17 mouse cellular contexts compared by ENCODE assay signal in genomic region chr2:59233294-59233923, GRCm38 (mm10).
A peak's percentile ranks its signal among the peaks of the same experiment; 100 is the strongest.
DNase-seq lines count a peak whose midpoint lies in the region; ATAC-seq and TF ChIP-seq lines count a peak whose summit lies in the region.
"Had no signal": no experiment of that assay in that cellular context is flagged by ENCODE, and none has a peak within 500 bp of the region (broad histone marks: within the 10 kb centered on the region; RNA-seq: fewer than 3 reads in every experiment).

No protein-coding gene starts in this region.

- intact Hi-C loops in left cerebral cortex, postnatal 10 days (cut with DNase I): no loop called here

- no peak overlapping the region for H3K9ac ChIP-seq in liver, adult 2 months (ENCODE audit: low read depth, low read length)
- H3K9ac ChIP-seq in liver, postnatal 0 days (replicated peaks): no peak overlapping the region
- no peak overlapping the region for H3K9ac ChIP-seq in heart, postnatal 0 days (replicated peaks; ENCODE audit: low read depth, low read length)
- H3K9ac ChIP-seq: forebrain, embryonic 15.5 days; hindbrain, embryonic 15.5 days; liver, embryonic 13.5 days; midbrain, embryonic 15.5 days; stomach, embryonic 15.5 days had no signal

- peak overlapping the region; percentile 35 for H3K27ac ChIP-seq in liver, adult 2 months (replicated peaks; ENCODE audit: insufficient read depth, low read depth, low read length)
- H3K27ac ChIP-seq in liver, postnatal 0 days (ENCODE audit: low read depth): no peak overlapping the region
- H3K27ac ChIP-seq in heart, postnatal 0 days (ENCODE audit: low read depth): peak overlapping the region; percentile 78
- H3K27ac ChIP-seq: forebrain, embryonic 15.5 days; hindbrain, embryonic 15.5 days; left cerebral cortex, adult 2 months; liver, embryonic 13.5 days; midbrain, embryonic 15.5 days; stomach, embryonic 15.5 days had no signal

- DNase-seq in cerebellum, adult 18-20 months: peak; percentile 37 to 48
- no peak for DNase-seq in cerebellum, adult 8-10 months
- DNase-seq in liver, adult 2 months (ENCODE audit: extremely low read depth, low read depth, low spot score): peak; percentile 78
- DNase-seq in liver, postnatal 0 days: no peak
- DNase-seq in heart, postnatal 0 days (ENCODE audit: low spot score): peak; percentile 29
- DNase-seq in embryo, embryonic 10.5 days (ENCODE audit: low spot score): no peak
- DNase-seq in spleen, postnatal 4 days (ENCODE audit: low spot score in 2 of 2): no peak
- no peak for DNase-seq in left cerebral cortex, postnatal 10 days (ENCODE audit: extremely low spot score in 1 of 2, low spot score in 2 of 2)
- DNase-seq: kidney, adult 18-20 months; kidney, postnatal 14 days; liver, embryonic 13.5 days had no signal

- WGBS in liver, adult 2 months: 35% methylated on average over 13 of the region's 13 CpGs
- WGBS in liver, postnatal 0 days (ENCODE audit: insufficient replicate concordance): 86% methylated on average over 13 of the region's 13 CpGs
- WGBS in heart, postnatal 0 days: 34% methylated on average over 13 of the region's 13 CpGs

- peaks cover 11% of the 10 kb centered on the region for H3K4me1 ChIP-seq in liver, adult 2 months (ENCODE audit: control insufficient read depth, insufficient read depth, low read length)
- no peaks in the 10 kb centered on the region; the same call in 1 of the 2 replicates for H3K4me1 ChIP-seq in liver, postnatal 0 days (ENCODE audit: insufficient read depth)
- peaks cover 17% of the 10 kb centered on the region for H3K4me1 ChIP-seq in heart, postnatal 0 days (ENCODE audit: control insufficient read depth, insufficient read depth)
- H3K4me1 ChIP-seq: forebrain, embryonic 15.5 days; hindbrain, embryonic 15.5 days; midbrain, embryonic 15.5 days; stomach, embryonic 15.5 days had no signal

- H3K9me3 ChIP-seq in liver, postnatal 0 days (ENCODE audit: low read length): peaks cover under 1% of the 10 kb centered on the region; the same call in 1 of the 2 replicates
- peaks cover under 1% of the 10 kb centered on the region; the same call in 1 of the 2 replicates for H3K9me3 ChIP-seq in heart, postnatal 0 days (replicated peaks; ENCODE audit: control insufficient read depth, low read length)
- H3K9me3 ChIP-seq: forebrain, embryonic 15.5 days; hindbrain, embryonic 15.5 days; liver, embryonic 13.5 days; midbrain, embryonic 15.5 days; stomach, embryonic 15.5 days had no signal

- no peak for TF ChIP-seq CTCF in liver, adult 2 months (IDR thresholded peaks at IDR 0.05; ENCODE audit: low read depth, low read length)
- no peak for TF ChIP-seq CTCF in liver, postnatal 0 days (IDR thresholded peaks at IDR 0.05; ENCODE audit: low read depth)
- TF ChIP-seq CTCF in heart, postnatal 0 days (IDR thresholded peaks at IDR 0.05; ENCODE audit: low read depth): no peak

- no peak for ATAC-seq in liver, postnatal 0 days
- peak; percentile 63 for ATAC-seq in heart, postnatal 0 days (ENCODE audit: insufficient read depth, low read depth)
- ATAC-seq: forebrain, embryonic 15.5 days; midbrain, embryonic 15.5 days had no signal

- peaks cover 5% of the 10 kb centered on the region; the same call in 1 of the 2 replicates for H3K79me2 ChIP-seq in liver, adult 2 months (ENCODE audit: control insufficient read depth, insufficient read depth, low read length)

- H3K4me2 ChIP-seq in liver, postnatal 0 days (ENCODE audit: low read depth, low read length): no peak overlapping the region
- H3K4me2 ChIP-seq in heart, postnatal 0 days (ENCODE audit: low read depth, low read length): no peak overlapping the region
- H3K4me2 ChIP-seq: forebrain, embryonic 15.5 days; hindbrain, embryonic 15.5 days; liver, embryonic 13.5 days; midbrain, embryonic 15.5 days; stomach, embryonic 15.5 days had no signal

- no peak for TF ChIP-seq POLR2A in liver, adult 2 months (IDR thresholded peaks at IDR 0.05; ENCODE audit: extremely low read depth, insufficient read depth, low read length)

- H3K36me3 ChIP-seq in liver, adult 2 months (ENCODE audit: control insufficient read depth, insufficient read depth, low read length): no peaks in the 10 kb centered on the region
- H3K36me3 ChIP-seq in liver, postnatal 0 days (replicated peaks; ENCODE audit: insufficient read depth, low read length): no peaks in the 10 kb centered on the region; the same call in 1 of the 2 replicates
- H3K36me3 ChIP-seq in heart, postnatal 0 days (replicated peaks; ENCODE audit: control insufficient read depth, insufficient read depth, low read length): 0 out of 2 replicates have a peak, but pooled peaks cover 2% of the 10 kb centered on the region
- H3K36me3 ChIP-seq: forebrain, embryonic 15.5 days; hindbrain, embryonic 15.5 days; midbrain, embryonic 15.5 days had no signal

- TF ChIP-seq EP300 in liver, postnatal 0 days (IDR thresholded peaks at IDR 0.05; ENCODE audit: low read depth): no peak
- no peak for TF ChIP-seq EP300 in heart, postnatal 0 days (IDR thresholded peaks at IDR 0.05; ENCODE audit: low read depth)

- no peaks in the 10 kb centered on the region for H3K27me3 ChIP-seq in liver, adult 2 months (ENCODE audit: control insufficient read depth, insufficient read depth, low read length)
- no peaks in the 10 kb centered on the region for H3K27me3 ChIP-seq in liver, postnatal 0 days (ENCODE audit: insufficient read depth, low read length)
- H3K27me3 ChIP-seq in heart, postnatal 0 days (ENCODE audit: control insufficient read depth, insufficient read depth, low read length): no peaks in the 10 kb centered on the region
- H3K27me3 ChIP-seq: forebrain, embryonic 15.5 days; hindbrain, embryonic 15.5 days; liver, embryonic 13.5 days; midbrain, embryonic 15.5 days; stomach, embryonic 15.5 days had no signal

- no peak overlapping the region for H3K4me3 ChIP-seq in liver, adult 2 months (ENCODE audit: insufficient read depth, low read depth, low read length)
- no peak overlapping the region for H3K4me3 ChIP-seq in liver, postnatal 0 days (ENCODE audit: low read depth, low read length)
- H3K4me3 ChIP-seq in heart, postnatal 0 days (ENCODE audit: low read depth, low read length): no peak overlapping the region
- H3K4me3 ChIP-seq: erythroblast, embryonic 14.5 days; forebrain, embryonic 15.5 days; hindbrain, embryonic 15.5 days; left cerebral cortex, adult 2 months; liver, embryonic 13.5 days; midbrain, embryonic 15.5 days; stomach, embryonic 15.5 days had no signal

Comparison
In these comparisons a context has a peak if more than half of its experiments do, and no peak if none do; other contexts are left out.
1. DNase-seq: peak in cerebellum, adult 18-20 months (2 of 2), liver, adult 2 months (single experiment) and heart, postnatal 0 days (single experiment); none in cerebellum, adult 8-10 months (single experiment), liver, postnatal 0 days (single experiment), embryo, embryonic 10.5 days (single experiment), spleen, postnatal 4 days (0 of 2) and left cerebral cortex, postnatal 10 days (0 of 2).